Mouse (Mus musculus) liver, embryonic 14.5 days (tissue): ENCODE results near the gene Dlat. TPM values are rescaled to one million over a fixed set of nuclear protein-coding genes. Genes with fewer than 3 reads are reported as not detected.

Experiments used
- ATAC-seq: fragments of 200-750 bp; cut with Nextera tagmentation; 2 replicates; pipeline ENCODE4 v1.8.0; 2017; ENCODE audit warnings: moderate number of reproducible peaks, mild to moderate bottlenecking, moderate library complexity; ENCODE audit not compliant: insufficient read depth
- DNase-seq, 3 experiments: peaks; one replicate each; pipeline ENCODE4 v3.0.0-alpha.2; 2012 to 2013; ENCODE audit warnings: low read depth in 3 of 3, low spot score in 3 of 3
- H3K27ac ChIP-seq: fragments of 300-500 bp; sonication (generic); 2 replicates; pipeline ENCODE4 v1.5.1; 2014; ENCODE audit warnings: moderate library complexity, mild to moderate bottlenecking, control low read depth, inconsistent platforms
- H3K27me3 ChIP-seq: fragments of 300-500 bp; sonication (generic); 2 replicates; pipeline ENCODE4 v1.6.1; 2014; ENCODE audit warnings: mild to moderate bottlenecking, low read length, moderate library complexity; ENCODE audit not compliant: control insufficient read depth, insufficient read depth
- H3K36me3 ChIP-seq: fragments of 300-500 bp; sonication (generic); replicated peaks from 2 replicates; pipeline ENCODE4 v1.6.1; 2014; ENCODE audit warnings: low read depth; ENCODE audit not compliant: control insufficient read depth, insufficient read depth
- H3K4me1 ChIP-seq, 2 experiments: fragments of 200-500 bp in 1 of 2; fragments of 300-500 bp in 1 of 2; sonication (generic) in 1 of 2; replicated peaks; 2 replicates each; pipeline ENCODE4 v1.6.1; 2012 to 2014; ENCODE audit warnings: antibody characterized with exemption in 1 of 2, inconsistent platforms in 1 of 2, low read length in 1 of 2; ENCODE audit not compliant: control insufficient read depth in 2 of 2, insufficient read depth in 2 of 2
- H3K4me2 ChIP-seq: fragments of 300-500 bp; sonication (generic); 2 replicates; pipeline ENCODE4 v1.6.1; 2014; ENCODE audit warnings: low read depth, mild to moderate bottlenecking, control low read depth, moderate library complexity
- H3K4me3 ChIP-seq, 2 experiments: fragments of 200-500 bp in 1 of 2; fragments of 300-500 bp in 1 of 2; sonication (generic) in 1 of 2; 2 replicates each; pipeline ENCODE4 v1.5.1; 2012 to 2014; ENCODE audit warnings: low read depth in 2 of 2, low read length in 2 of 2, mild to moderate bottlenecking in 2 of 2, control low read depth in 1 of 2, inconsistent platforms in 1 of 2, moderate library complexity in 1 of 2; ENCODE audit not compliant: insufficient read depth in 1 of 2
- H3K9ac ChIP-seq: fragments of 300-500 bp; sonication (generic); replicated peaks from 2 replicates; pipeline ENCODE4 v1.6.1; 2014; ENCODE audit warnings: mild to moderate bottlenecking, control low read depth, moderate library complexity
- H3K9me3 ChIP-seq: fragments of 300-500 bp; sonication (generic); 2 replicates; pipeline ENCODE4 v1.6.1; 2016; ENCODE audit warnings: low read length, mixed read lengths; ENCODE audit not compliant: control insufficient read depth
- CTCF ChIP-seq: IDR thresholded peaks from 2 replicates; pipeline ENCODE4 v1.5.1; 2016; ENCODE audit warnings: antibody characterized with exemption, low read depth, control low read depth
- EP300 ChIP-seq: IDR thresholded peaks from 2 replicates; pipeline ENCODE4 v1.6.1; 2016; ENCODE audit warnings: antibody characterized with exemption, low read depth
- WGBS: fragments of 180-500 bp; shearing (Covaris S2); extraction: QIAGEN DNeasy Blood & Tissue Kit; methylation state at CpG from one replicate; pipeline ENCODE4 v1.1.7; 2014; ENCODE audit not compliant: insufficient replicate concordance; 5-methylcytosine and 5-hydroxymethylcytosine counted together
- polyA plus RNA-seq, 2 experiments: library from polyadenylated mRNA; depleted of rRNA in 1 of 2; stranded (reverse) in 1 of 2; unstranded in 1 of 2; fragments of >200 nt; fragmentation: Nextera tagmentation in 1 of 2; extraction: Ambion mirVana in 1 of 2; gene quantifications; 2 replicates each; pipeline versions ENCODE4 v1.2.1 to v1.2.3; 2012 to 2014

The Dlat gene
- polyA plus RNA-seq, 2 experiments, result 14.4 to 32.0 TPM

DNA sequence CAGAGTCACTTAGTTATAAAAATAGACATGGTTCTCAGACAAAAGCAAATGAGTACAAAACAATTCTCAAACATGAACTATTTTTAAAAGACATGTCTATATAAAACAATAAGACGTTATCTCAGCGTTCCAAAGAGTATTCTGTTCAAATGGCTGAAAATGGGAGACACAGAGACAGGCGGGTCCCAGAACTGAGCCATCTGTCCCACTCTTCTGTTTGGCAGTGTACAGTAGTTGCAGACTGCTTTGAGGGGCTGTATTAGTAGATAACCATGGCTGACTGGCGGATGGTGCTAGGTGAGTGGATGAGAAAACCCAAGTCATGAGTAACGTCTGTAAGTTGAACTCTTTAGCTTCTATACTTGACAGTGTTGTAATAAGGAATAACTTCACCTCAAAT, 5.2 kb upstream of the Dlat start:
- Histone ChIP-seq H3K9ac (no peak overlapping the region), H3K27me3 (no peaks in the 10 kb centered on the region), H3K36me3 (no peaks in the 10 kb centered on the region), H3K4me2 (no peak overlapping the region), H3K9me3 (no peaks in the 10 kb centered on the region), H3K27ac (no peak overlapping the region), H3K4me3 (no peak overlapping the region), H3K4me1 (peaks cover 0 to 9% of the 10 kb centered on the region in 2 experiments; a peak in 2 of 4 replicates)
- TF ChIP-seq CTCF, result no peak
- TF ChIP-seq EP300, result no peak
- ATAC-seq, result no peak
- 54% methylated on average over 5 of the region's 5 CpGs for WGBS
- DNase-seq, result no peak

DNA sequence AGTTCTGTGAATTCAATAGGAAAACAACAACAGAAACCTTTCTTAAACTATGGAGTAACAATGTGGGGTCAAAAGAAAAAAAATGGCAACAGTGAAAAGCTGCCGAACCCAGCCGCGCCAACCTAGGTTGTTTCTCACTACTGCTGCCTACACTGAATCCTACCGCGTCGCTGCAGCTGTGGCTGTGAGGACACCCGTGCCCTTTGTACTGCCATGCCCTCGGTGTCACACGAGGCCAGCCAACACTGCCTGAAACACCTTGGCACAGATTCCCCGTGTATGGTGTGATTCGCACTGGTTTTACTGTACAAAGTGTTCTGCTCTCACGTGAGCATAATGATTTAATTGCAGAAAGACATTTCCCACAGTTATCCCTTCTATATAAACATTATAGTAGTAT, 851 bp upstream of the Dlat start:
- ATAC-seq (no peak), DNase-seq (no peak)
- H3K27ac ChIP-seq, result no peak overlapping the region
- H3K9ac ChIP-seq, result peak overlapping the region; percentile 90; the same call in 1 of the 2 replicates
- H3K9me3 ChIP-seq, result no peaks in the 10 kb centered on the region
- H3K4me2 ChIP-seq, result peak overlapping the region; percentile 78
- no peaks in the 10 kb centered on the region for H3K36me3 ChIP-seq
- peak overlapping the region; percentile 80 to 94; a peak in 3 of 4 replicates for H3K4me3 ChIP-seq
- peaks cover 0 to 9% of the 10 kb centered on the region in 2 experiments; a peak in 2 of 4 replicates for H3K4me1 ChIP-seq
- no peaks in the 10 kb centered on the region for H3K27me3 ChIP-seq
- WGBS, result 27% methylated on average over 12 of the region's 12 CpGs
- TF ChIP-seq EP300 (no peak), CTCF (no peak)

DNA sequence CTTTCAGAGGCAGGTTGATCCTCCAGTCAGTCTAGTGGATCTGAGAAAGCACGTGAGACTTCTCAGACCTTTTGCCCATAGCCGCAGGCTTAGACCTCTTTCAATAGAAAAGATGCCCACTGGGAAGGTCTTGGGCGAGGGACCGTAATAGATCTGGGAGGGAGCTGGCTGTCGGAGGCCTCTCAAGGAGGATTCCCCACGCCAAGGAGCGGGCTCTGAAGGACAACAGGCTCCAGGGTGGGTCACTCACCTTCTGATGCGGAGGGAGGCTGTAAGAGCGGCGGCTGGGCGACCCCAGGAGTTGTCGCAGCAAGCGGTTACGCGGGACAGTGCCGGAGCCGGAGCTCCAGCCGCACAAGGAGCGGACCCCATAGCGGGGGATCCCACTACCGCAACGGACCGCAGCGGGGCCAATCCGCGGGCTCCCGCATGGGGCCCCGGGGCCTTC, 615 bp downstream of the Dlat start:
- TF ChIP-seq EP300, result no peak
- no peak for TF ChIP-seq CTCF
- H3K9me3 ChIP-seq, result no peaks in the 10 kb centered on the region
- under 1% methylated on average over 28 of the region's 28 CpGs for WGBS
- no peaks in the 10 kb centered on the region for H3K36me3 ChIP-seq
- H3K27me3 ChIP-seq, result no peaks in the 10 kb centered on the region
- H3K4me2 ChIP-seq, result peak overlapping the region; percentile 78
- H3K4me1 ChIP-seq, result peaks cover 0 to 9% of the 10 kb centered on the region in 2 experiments; a peak in 2 of 4 replicates
- peak overlapping the region; percentile 28; the same call in 1 of the 2 replicates for H3K27ac ChIP-seq
- peak overlapping the region; percentile 80 to 94 for H3K4me3 ChIP-seq
- peak overlapping the region; percentile 90 for H3K9ac ChIP-seq
- DNase-seq (no peak), ATAC-seq (peak; percentile 49)

GRCm38 (mm10) chr9:50658391-50658790, 1.2 kb downstream of the Dlat start:
- DNase-seq, result no peak
- Histone ChIP-seq H3K27me3 (no peaks in the 10 kb centered on the region), H3K9ac (peak overlapping the region; percentile 90), H3K9me3 (no peaks in the 10 kb centered on the region), H3K4me1 (peaks cover 0 to 9% of the 10 kb centered on the region in 2 experiments; a peak in 2 of 4 replicates), H3K27ac (no peak overlapping the region), H3K36me3 (peaks cover under 1% of the 10 kb centered on the region), H3K4me3 (peak overlapping the region; percentile 80 to 94), H3K4me2 (peak overlapping the region; percentile 78)
- TF ChIP-seq EP300, result no peak
- no peak for TF ChIP-seq CTCF
- ATAC-seq, result no peak
- WGBS, result 14% methylated on average over 5 of the region's 5 CpGs

DNA sequence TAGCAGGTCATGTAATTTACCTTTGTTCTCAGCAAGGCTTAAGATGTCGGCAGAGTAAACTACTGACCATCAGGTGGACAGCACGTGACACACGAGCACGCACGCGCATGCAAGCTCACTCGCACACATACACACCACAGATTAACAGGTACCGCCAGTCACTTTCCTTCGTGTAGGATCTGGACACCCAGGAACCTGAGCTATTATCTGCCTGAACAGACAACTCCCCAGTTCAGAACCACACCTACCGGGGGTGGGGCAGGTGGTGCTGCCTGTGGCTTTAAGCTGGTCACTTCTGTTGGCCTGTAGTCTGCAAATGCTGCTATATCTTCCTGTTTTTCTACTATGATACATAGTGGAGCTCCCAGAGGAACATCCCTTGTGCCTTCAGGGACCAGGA, 9.1 kb downstream of the Dlat start:
- no peak overlapping the region for H3K9ac ChIP-seq
- ATAC-seq (peak; percentile 82), DNase-seq (peak in 1 of 3 experiments; percentile 46)
- no peak overlapping the region for H3K4me3 ChIP-seq
- no peak overlapping the region; the same call in 1 of the 2 replicates for H3K27ac ChIP-seq
- no peaks in the 10 kb centered on the region for H3K27me3 ChIP-seq
- 51% methylated on average over 10 of the region's 10 CpGs for WGBS
- H3K4me2 ChIP-seq, result peak overlapping the region; percentile 13
- peaks cover 6 to 8% of the 10 kb centered on the region in 2 experiments for H3K4me1 ChIP-seq
- H3K36me3 ChIP-seq, result peaks cover 29% of the 10 kb centered on the region
- H3K9me3 ChIP-seq, result no peaks in the 10 kb centered on the region
- no peak for TF ChIP-seq CTCF
